Mouse (Mus musculus) erythroblast, embryonic 14.5 days (primary cell): ENCODE data around the gene Acsm2.

Source experiments
- GATA1 ChIP-seq: IDR thresholded peaks from 2 replicates; pipeline ENCODE4 v1.6.1; 2012; ENCODE audit warnings: low read length, inconsistent platforms, mixed read lengths
- TAL1 ChIP-seq: IDR thresholded peaks from 3 replicates; pipeline ENCODE4 v1.6.1; 2012; ENCODE audit warnings: low read length, inconsistent platforms, mixed read lengths

- TF ChIP-seq GATA1, result no peak
- no peak for TF ChIP-seq TAL1
Measured at GRCm38 (mm10) chr7:119532924-119533323, 21.2 kb upstream of the Acsm2 start.
